Mouse (Mus musculus) kidney, adult 2 months (tissue): ENCODE data around the gene Rerg. TPM values are rescaled to one million over a fixed set of nuclear protein-coding genes. Genes with fewer than 3 reads are reported as not detected.

Experiments used
- DNase-seq: peaks from one replicate; pipeline ENCODE4 v3.0.0; 2021
- H3K27ac ChIP-seq: fragments of 200-500 bp; 2 replicates; pipeline ENCODE4 v1.5.1; 2012; ENCODE audit warnings: low read depth, low read length, control low read depth, inconsistent platforms; ENCODE audit not compliant: insufficient read depth
- H3K27me3 ChIP-seq: fragments of 200-500 bp; replicated peaks from 2 replicates; pipeline ENCODE4 v1.6.1; 2012; ENCODE audit warnings: mild to moderate bottlenecking, moderate library complexity, low read length, inconsistent platforms; ENCODE audit not compliant: control insufficient read depth, insufficient read depth
- H3K36me3 ChIP-seq: fragments of 200-500 bp; 2 replicates; pipeline ENCODE4 v1.6.1; 2012; ENCODE audit warnings: mild to moderate bottlenecking, moderate library complexity, low read length, inconsistent platforms; ENCODE audit not compliant: control insufficient read depth, insufficient read depth
- H3K4me1 ChIP-seq: fragments of 200-500 bp; 2 replicates; pipeline ENCODE4 v1.6.1; 2011; ENCODE audit warnings: low read length; ENCODE audit not compliant: control insufficient read depth, insufficient read depth
- H3K4me3 ChIP-seq: fragments of 200-500 bp; 2 replicates; pipeline ENCODE4 v1.5.1; 2011; ENCODE audit warnings: mild to moderate bottlenecking, low read depth, low read length, control low read depth; ENCODE audit not compliant: insufficient read depth
- CTCF ChIP-seq: fragments of 200-500 bp; conservative IDR thresholded peaks from 2 replicates; pipeline ENCODE4 v1.5.1; 2011; ENCODE audit warnings: low read depth, mild to moderate bottlenecking, control low read depth, low read length, moderate library complexity, mixed read lengths; ENCODE audit not compliant: insufficient read depth, insufficient read length
- POLR2A ChIP-seq: fragments of 200-500 bp; IDR thresholded peaks from one replicate; pipeline ENCODE4 v1.6.1; 2011; ENCODE audit warnings: low read depth, low read length, control low read depth
- WGBS: fragments of 180-500 bp; shearing (Covaris S2); methylation state at CpG from one replicate; pipeline ENCODE4 v1.1.7; 2018; 5-methylcytosine and 5-hydroxymethylcytosine counted together
- polyA plus RNA-seq: library from polyadenylated mRNA; depleted of rRNA; stranded (reverse); fragments of >200 nt; gene quantifications from 2 replicates; pipeline ENCODE4 v1.2.3, GENCODE M21; 2012

Rerg gene
- polyA plus RNA-seq, 1 experiment, result 6.0 TPM

GRCm38 (mm10) chr6:137163061-137163460 is 7.2 kb downstream of the Rerg start:
- Histone ChIP-seq H3K27me3 (no peaks in the 10 kb centered on the region), H3K36me3 (no peaks in the 10 kb centered on the region), H3K27ac (no peak overlapping the region), H3K4me1 (no peaks in the 10 kb centered on the region), H3K4me3 (no peak overlapping the region)
- no peak for DNase-seq
- TF ChIP-seq POLR2A, result no peak
- TF ChIP-seq CTCF, result no peak
- WGBS, result 87% methylated on average over 4 of the region's 4 CpGs

DNA sequence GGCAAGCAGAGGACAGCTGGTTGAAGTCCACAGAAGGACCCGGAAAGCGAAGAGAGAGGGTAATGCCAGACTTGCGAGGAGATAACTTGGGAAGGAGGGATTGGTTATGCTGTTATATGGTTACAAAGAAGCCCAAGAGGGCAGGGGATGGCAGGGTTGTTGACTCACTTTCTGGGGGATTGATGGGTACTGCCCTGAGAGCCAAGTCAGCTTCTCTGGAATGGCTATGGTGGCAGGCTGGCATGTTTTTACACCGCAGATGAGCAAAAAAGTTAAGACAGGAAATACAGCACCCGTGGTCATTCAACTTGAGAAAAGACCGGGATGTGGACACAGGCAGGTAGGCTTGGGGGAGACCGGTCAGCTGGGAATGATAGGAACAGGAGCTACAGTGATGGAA is 7.8 kb downstream of the Rerg start:
- DNase-seq, result no peak
- Histone ChIP-seq H3K4me3 (no peak overlapping the region), H3K4me1 (no peaks in the 10 kb centered on the region), H3K27me3 (no peaks in the 10 kb centered on the region), H3K36me3 (no peaks in the 10 kb centered on the region), H3K27ac (no peak overlapping the region)
- 94% methylated on average over 7 of the region's 7 CpGs for WGBS
- TF ChIP-seq CTCF (no peak), POLR2A (no peak)

DNA sequence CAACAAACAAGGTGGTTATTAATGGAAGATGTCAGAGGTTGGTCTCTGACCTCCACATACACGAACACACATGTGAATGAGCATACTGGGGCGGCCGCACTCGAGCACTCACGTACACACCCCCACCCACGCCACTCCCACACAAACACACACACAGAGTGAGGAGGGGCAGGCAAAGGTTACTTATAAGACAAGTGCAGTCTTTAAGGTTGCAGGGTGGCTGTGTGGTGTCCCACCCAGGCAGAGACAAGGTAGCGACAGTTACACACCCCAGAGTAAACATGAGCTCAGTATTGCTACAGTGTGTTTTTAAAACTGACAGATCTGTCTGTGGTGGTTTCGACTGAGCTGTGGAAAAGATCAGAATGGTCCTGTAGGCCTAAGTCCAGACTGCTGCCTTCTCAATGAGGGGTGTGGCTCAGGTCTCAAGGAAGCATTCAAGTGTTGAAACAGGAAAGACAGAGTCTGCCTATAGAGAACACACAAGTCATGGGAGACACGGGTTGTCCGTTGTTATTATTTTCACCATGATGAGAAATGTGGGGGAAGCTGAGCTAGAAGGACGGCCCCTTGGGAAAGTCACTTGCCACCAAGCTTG is 8.7 kb downstream of the Rerg start:
- H3K4me1 ChIP-seq, result no peaks in the 10 kb centered on the region
- DNase-seq, result no peak
- no peak for TF ChIP-seq CTCF
- TF ChIP-seq POLR2A, result no peak
- no peak overlapping the region for H3K27ac ChIP-seq
- H3K4me3 ChIP-seq, result no peak overlapping the region
- H3K27me3 ChIP-seq, result no peaks in the 10 kb centered on the region
- no peaks in the 10 kb centered on the region for H3K36me3 ChIP-seq
- 78% methylated on average over 11 of the region's 11 CpGs for WGBS

DNA sequence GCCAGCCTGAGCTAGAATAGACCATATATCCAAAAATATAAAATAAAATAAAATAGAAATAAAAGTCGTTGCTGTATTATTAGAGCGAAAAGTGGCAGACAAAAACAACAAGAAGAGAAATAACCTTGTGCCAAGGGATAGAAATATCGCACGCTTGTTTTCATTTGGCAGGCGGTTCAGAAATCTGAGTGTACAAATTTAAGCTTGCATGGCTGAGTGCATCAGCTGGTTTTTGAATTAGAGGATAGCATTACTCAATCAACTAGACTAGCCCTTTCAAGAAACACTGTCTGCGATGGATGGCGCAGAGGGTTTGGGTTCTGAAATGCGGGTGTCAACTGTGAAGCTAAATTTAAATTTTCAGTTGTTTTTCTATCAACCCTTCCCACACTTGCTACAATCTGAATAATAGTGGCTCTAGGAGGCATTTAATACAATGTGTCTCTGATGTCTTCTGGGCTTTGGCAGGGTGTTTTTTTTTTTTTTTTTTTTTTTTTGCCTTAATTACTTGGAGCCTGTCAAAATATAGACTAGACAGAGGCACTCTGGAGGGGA is 10.8 kb downstream of the Rerg start:
- H3K36me3 ChIP-seq, result no peaks in the 10 kb centered on the region
- no peak overlapping the region for H3K4me3 ChIP-seq
- no peaks in the 10 kb centered on the region for H3K27me3 ChIP-seq
- DNase-seq, result no peak
- no peak for TF ChIP-seq POLR2A
- TF ChIP-seq CTCF, result no peak
- H3K27ac ChIP-seq, result no peak overlapping the region
- H3K4me1 ChIP-seq, result no peaks in the 10 kb centered on the region
- 59% methylated on average over 8 of the region's 8 CpGs for WGBS

- Histone ChIP-seq H3K36me3 (no peaks in the 10 kb centered on the region), H3K27ac (peak overlapping the region; percentile 40; the same call in 1 of the 2 replicates), H3K27me3 (no peaks in the 10 kb centered on the region), H3K4me1 (no peaks in the 10 kb centered on the region), H3K4me3 (no peak overlapping the region)
- peak; percentile 50 for DNase-seq
- TF ChIP-seq POLR2A (no peak), CTCF (no peak)
- WGBS, result 63% methylated on average over 11 of the region's 11 CpGs
These were observed 13.7 kb downstream of the Rerg start for GRCm38 (mm10) chr6:137156437-137157219.

GRCm38 (mm10) chr6:137155196-137156137 is 14.8 kb downstream of the Rerg start:
- TF ChIP-seq CTCF (no peak), POLR2A (no peak)
- H3K4me1 ChIP-seq, result no peaks in the 10 kb centered on the region
- no peak overlapping the region for H3K27ac ChIP-seq
- DNase-seq, result no peak
- H3K27me3 ChIP-seq, result no peaks in the 10 kb centered on the region
- H3K4me3 ChIP-seq, result no peak overlapping the region
- 78% methylated on average over 26 of the region's 26 CpGs for WGBS
- no peaks in the 10 kb centered on the region for H3K36me3 ChIP-seq

DNA sequence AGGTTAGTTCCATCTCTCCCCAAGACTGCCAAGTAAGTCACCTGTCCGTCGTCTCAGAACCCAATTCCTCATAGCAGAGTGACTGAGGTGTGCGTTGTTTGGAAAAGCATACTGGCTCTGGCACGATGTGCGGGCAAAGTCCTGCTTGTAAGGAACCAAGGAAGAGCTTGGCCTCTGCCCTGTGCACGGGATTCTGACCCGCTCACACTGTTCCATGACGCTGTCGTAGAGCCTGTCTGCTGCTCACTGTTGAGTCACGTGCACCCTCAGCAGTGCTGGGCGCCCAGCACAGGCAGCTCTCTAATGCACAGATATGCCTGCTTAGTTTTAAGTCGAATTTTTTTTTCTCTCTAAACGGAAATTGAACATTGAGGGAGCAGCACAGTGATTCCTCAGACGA is 17.3 kb downstream of the Rerg start:
- DNase-seq, result peak; percentile 65
- Histone ChIP-seq H3K27ac (no peak overlapping the region), H3K4me3 (no peak overlapping the region), H3K27me3 (no peaks in the 10 kb centered on the region), H3K36me3 (no peaks in the 10 kb centered on the region), H3K4me1 (no peaks in the 10 kb centered on the region)
- WGBS, result 72% methylated on average over 14 of the region's 14 CpGs
- TF ChIP-seq POLR2A (no peak), CTCF (no peak)
